Mouse (Mus musculus) kidney, adult 2 months (tissue): ENCODE measurements at regions not wholly inside any gene's neighbourhood (a gene's known extent, or its start where the extent isn't known, plus 50 kb on each side); places are given as distances from the start of the nearest gene placed in this dataset.

Source experiments
- CTCF ChIP-seq: fragments of 200-500 bp; conservative IDR thresholded peaks from 2 replicates; pipeline ENCODE4 v1.5.1; 2011; ENCODE audit warnings: low read depth, mild to moderate bottlenecking, control low read depth, low read length, moderate library complexity, mixed read lengths; ENCODE audit not compliant: insufficient read depth, insufficient read length
- POLR2A ChIP-seq: fragments of 200-500 bp; IDR thresholded peaks from one replicate; pipeline ENCODE4 v1.6.1; 2011; ENCODE audit warnings: low read depth, low read length, control low read depth

DNA sequence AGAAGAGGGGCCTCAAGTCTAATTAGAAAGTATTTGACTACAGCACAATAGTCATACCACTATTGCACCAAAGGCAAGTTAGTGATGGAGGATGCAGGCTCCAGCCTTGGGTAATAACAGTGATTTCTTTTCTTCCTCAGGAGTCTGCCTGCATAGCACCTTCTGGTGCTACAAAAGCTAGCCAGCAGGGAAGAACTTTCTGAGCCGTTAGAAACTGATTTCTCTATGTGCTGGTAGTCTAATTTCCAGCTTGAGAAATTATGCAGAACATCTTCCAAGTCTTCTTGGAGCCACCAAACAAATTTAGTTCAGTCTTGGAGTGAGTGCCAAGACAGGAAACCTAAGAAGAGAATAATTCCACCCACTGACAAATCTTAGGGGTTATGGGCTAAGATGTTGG, 115.2 kb upstream of the Foxa2 start:
- TF ChIP-seq CTCF (no peak), POLR2A (no peak)
